Mouse (Mus musculus) hindbrain, embryonic 15.5 days (tissue): ENCODE measurements around the gene Rasa2. TPM values are rescaled to one million over a fixed set of nuclear protein-coding genes. Genes with fewer than 3 reads are reported as not detected.
A peak's percentile ranks its signal among the peaks of the same experiment; 100 is the strongest.
"Not testable (repeated sequence)": the region's sequence is repeated elsewhere in the genome, so short reads cannot be mapped to it uniquely, and the experiment has no call there.

Experiments
- ATAC-seq: fragments of 200-750 bp; cut with Nextera tagmentation; 2 replicates; pipeline ENCODE4 v1.8.0; 2017; ENCODE audit warnings: low read depth, moderate number of reproducible peaks, moderate TSS enrichment; ENCODE audit not compliant: low FRiP score
- H3K27ac ChIP-seq: fragments of 300-500 bp; sonication (generic); replicated peaks from 2 replicates; pipeline ENCODE4 v1.5.1; 2015; ENCODE audit warnings: mild to moderate bottlenecking, inconsistent platforms
- H3K27me3 ChIP-seq: fragments of 300-500 bp; sonication (generic); 2 replicates; pipeline ENCODE4 v1.6.1; 2015; ENCODE audit warnings: control low read depth, inconsistent platforms
- H3K36me3 ChIP-seq: fragments of 300-500 bp; sonication (generic); 2 replicates; pipeline ENCODE4 v1.6.1; 2015; ENCODE audit warnings: control low read depth, inconsistent platforms
- H3K4me1 ChIP-seq: fragments of 300-500 bp; sonication (generic); replicated peaks from 2 replicates; pipeline ENCODE4 v1.6.1; 2015; ENCODE audit warnings: control low read depth, inconsistent platforms
- H3K4me2 ChIP-seq: fragments of 300-500 bp; sonication (generic); 2 replicates; pipeline ENCODE4 v1.6.1; 2015; ENCODE audit warnings: moderate library complexity, mild to moderate bottlenecking, inconsistent platforms
- H3K4me3 ChIP-seq: fragments of 300-500 bp; sonication (generic); 2 replicates; pipeline ENCODE4 v1.5.1; 2015; ENCODE audit warnings: mild to moderate bottlenecking, inconsistent platforms
- H3K9ac ChIP-seq: fragments of 300-500 bp; sonication (generic); 2 replicates; pipeline ENCODE4 v1.6.1; 2015; ENCODE audit warnings: inconsistent platforms
- H3K9me3 ChIP-seq: fragments of 300-500 bp; sonication (generic); 2 replicates; pipeline ENCODE4 v1.6.1; 2016; ENCODE audit warnings: control low read depth, inconsistent platforms
- WGBS: fragments of 180-500 bp; shearing (Covaris S2); methylation state at CpG from one replicate; pipeline ENCODE4 v1.1.7; 2015; 5-methylcytosine and 5-hydroxymethylcytosine counted together
- polyA plus RNA-seq: library from polyadenylated mRNA; unstranded; fragments of >200 nt; fragmentation: Nextera tagmentation; extraction: Ambion mirVana; gene quantifications from 2 replicates; pipeline ENCODE4 v1.2.1, GENCODE M21; 2015

Gene Rasa2
- polyA plus RNA-seq, 1 experiment from 2014 or later = 16.5 TPM

DNA sequence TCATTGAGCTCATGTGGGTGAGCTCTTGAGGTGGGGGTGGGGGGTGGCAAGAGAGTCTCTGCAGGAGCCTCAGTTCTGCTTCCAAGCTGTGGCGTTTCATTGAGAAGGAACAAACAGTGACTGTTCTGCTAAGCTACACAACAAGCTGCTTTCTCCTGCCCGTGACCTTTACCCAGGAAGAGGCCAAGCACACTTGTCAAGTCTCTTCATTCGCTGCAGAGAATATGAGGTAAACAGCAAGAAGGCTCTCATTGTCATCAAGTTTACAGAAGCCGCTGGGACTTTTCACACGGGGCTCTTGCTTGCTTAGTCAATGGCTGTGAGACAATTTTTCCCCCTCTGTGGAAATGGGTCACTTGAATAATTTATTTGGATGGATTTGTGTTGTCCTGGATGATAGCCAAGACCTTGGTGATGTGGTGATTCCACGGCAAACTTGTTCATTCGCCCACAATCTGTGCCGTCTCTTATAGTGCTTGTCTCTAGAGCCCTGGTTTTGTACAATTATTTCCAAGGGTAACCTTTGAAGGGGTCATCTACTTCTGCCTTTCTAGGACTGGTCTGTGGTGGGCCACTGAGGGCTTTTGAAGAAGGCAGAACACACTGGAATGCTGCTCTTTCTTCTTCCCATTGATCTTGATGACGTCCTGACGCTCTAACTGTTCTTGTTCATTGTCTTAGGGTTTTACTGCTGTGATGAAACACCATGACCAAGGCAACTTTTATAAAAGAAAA lies 29.3 kb upstream of the Rasa2 start:
- 50% methylated on average over 10 of the region's 10 CpGs for WGBS
- Histone ChIP-seq H3K9me3 (no peaks in the 10 kb centered on the region), H3K36me3 (no peaks in the 10 kb centered on the region), H3K4me3 (no peak overlapping the region), H3K27ac (peak overlapping the region; percentile 43; the same call in 1 of the 2 replicates), H3K27me3 (no peaks in the 10 kb centered on the region), H3K9ac (no peak overlapping the region), H3K4me2 (no peak overlapping the region), H3K4me1 (no peaks in the 10 kb centered on the region)
- peak; percentile 80 for ATAC-seq

- Histone ChIP-seq H3K27ac (0 out of 2 replicates have a peak overlapping the region, but pooled peaks have one; percentile 17), H3K4me3 (no peak overlapping the region), H3K36me3 (no peaks in the 10 kb centered on the region), H3K27me3 (no peaks in the 10 kb centered on the region), H3K4me2 (no peak overlapping the region), H3K9ac (no peak overlapping the region), H3K4me1 (no peaks in the 10 kb centered on the region), H3K9me3 (no peaks in the 10 kb centered on the region)
- ATAC-seq = no peak
- 76% methylated on average over 2 of the region's 2 CpGs for WGBS
These were observed 28.4 kb upstream of the Rasa2 start for GRCm38 (mm10) chr9:96659801-96660200.

DNA sequence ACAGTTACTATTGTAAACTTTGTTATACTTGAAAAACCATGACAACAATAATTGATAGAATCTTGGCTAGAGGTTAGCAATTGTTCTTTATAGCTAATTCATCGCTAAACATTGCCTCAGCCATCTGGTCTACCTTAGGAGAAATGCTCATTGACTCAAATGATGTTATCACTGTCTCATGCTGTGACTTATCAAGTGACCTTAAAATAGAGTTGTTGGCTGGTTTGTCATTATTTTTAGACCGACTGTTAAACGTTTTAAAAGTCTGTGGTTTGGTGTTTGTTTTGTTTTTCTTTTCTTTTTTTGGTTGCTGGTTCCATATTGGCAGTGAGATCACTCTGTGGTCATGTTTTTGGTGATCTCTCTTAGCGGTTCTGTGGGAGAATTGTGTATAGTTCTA lies 22.1 kb upstream of the Rasa2 start:
- Histone ChIP-seq H3K9ac (no peak overlapping the region), H3K4me1 (no peaks in the 10 kb centered on the region), H3K27me3 (no peaks in the 10 kb centered on the region), H3K4me3 (no peak overlapping the region), H3K9me3 (no peaks in the 10 kb centered on the region), H3K27ac (no peak overlapping the region), H3K36me3 (no peaks in the 10 kb centered on the region), H3K4me2 (no peak overlapping the region)
- ATAC-seq = no peak
- 84% methylated on average over 4 of the region's 4 CpGs for WGBS

DNA sequence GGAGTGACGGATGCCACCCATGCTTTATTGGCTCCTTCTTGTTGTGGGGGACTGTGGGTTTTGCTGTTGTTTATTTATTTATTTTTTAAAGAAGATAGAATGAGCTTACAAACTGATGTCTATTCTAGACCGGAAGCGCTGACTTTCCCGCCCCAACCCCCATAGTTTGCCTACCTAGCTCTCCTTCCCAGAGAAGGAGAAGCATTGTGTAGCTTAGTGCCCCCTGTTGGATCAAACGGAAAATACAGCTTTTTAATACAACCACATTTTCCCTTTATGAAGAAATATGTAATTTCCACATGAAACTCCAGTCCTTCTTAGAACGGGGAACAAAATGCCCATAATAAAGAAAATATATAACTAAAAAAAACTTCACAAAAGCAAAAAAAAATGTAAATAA lies 21.3 kb upstream of the Rasa2 start:
- Histone ChIP-seq H3K4me2 (no peak overlapping the region), H3K27ac (no peak overlapping the region), H3K27me3 (no peaks in the 10 kb centered on the region), H3K36me3 (no peaks in the 10 kb centered on the region), H3K9ac (no peak overlapping the region), H3K9me3 (no peaks in the 10 kb centered on the region), H3K4me3 (no peak overlapping the region), H3K4me1 (no peaks in the 10 kb centered on the region)
- WGBS = 62% methylated on average over 6 of the region's 6 CpGs
- ATAC-seq = no peak

DNA sequence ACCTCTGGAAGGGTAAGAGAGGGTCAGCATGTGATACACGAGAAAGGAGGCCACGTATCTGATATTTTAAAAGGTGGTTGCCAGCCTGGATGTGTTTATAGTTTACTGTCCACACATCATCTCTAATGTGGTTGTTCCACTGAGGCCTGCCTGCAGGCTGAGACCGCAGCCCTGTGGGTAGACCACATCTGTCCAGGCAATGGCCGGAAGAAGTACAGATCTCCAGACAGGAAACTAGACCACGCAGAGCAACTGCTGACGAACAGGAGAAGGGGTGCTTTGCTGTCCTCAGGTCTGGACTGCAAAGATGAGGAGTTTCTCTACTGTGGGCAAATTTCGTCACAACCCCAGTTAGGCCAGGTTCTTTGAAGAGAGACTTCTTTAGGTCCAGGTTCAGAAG lies 19.4 kb upstream of the Rasa2 start:
- H3K4me1 ChIP-seq = no peaks in the 10 kb centered on the region
- H3K27me3 ChIP-seq = no peaks in the 10 kb centered on the region
- no peak for ATAC-seq
- H3K36me3 ChIP-seq = no peaks in the 10 kb centered on the region
- H3K27ac ChIP-seq = no peak overlapping the region
- no peak overlapping the region for H3K4me2 ChIP-seq
- no peaks in the 10 kb centered on the region for H3K9me3 ChIP-seq
- H3K9ac ChIP-seq = no peak overlapping the region
- 90% methylated on average over 7 of the region's 7 CpGs for WGBS
- no peak overlapping the region for H3K4me3 ChIP-seq

DNA sequence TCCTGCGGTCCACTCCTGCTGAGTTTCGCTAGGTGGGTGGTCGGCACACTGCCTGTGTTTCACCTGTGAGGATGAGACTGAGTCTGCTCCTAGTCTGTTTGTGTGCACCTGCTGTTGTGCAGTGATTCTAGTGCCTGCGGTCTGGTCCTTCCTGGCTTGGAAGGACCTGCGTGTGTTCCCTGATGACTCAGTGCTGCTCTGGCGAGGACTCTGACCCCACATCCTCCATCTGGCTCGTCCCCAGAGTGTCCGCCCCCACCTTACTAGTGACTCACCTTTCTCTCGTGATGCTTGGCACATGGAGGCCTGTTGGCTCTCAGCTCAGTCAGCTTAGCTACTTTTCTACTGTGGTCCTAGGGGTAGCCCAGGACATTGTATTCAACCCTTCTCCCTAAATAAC lies 18.5 kb upstream of the Rasa2 start:
- Histone ChIP-seq H3K4me3 (no peak overlapping the region), H3K4me1 (no peaks in the 10 kb centered on the region), H3K27me3 (no peaks in the 10 kb centered on the region), H3K9me3 (no peaks in the 10 kb centered on the region), H3K9ac (no peak overlapping the region), H3K27ac (no peak overlapping the region), H3K4me2 (no peak overlapping the region), H3K36me3 (no peaks in the 10 kb centered on the region)
- 76% methylated on average over 9 of the region's 9 CpGs for WGBS
- no peak for ATAC-seq

DNA sequence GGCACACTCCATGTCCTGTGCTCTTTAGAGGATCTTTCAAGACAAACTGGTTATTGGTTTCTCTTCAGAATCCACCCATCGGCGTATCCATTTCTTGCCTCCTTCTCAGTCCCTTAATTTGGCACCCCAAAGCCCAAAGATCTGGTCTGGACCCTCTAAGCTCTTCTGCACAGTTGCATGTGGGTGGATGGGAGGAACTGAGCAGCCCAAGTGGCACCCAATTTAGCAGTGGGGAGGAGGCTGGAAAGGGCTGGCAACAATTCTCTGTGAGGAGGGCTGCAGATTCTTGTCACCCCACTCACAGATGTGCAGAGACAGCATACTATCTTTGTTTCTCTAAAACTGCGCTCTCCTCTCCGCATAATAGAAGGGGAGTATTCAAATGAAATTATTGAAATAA lies 17.9 kb upstream of the Rasa2 start:
- Histone ChIP-seq H3K9me3 (no peaks in the 10 kb centered on the region), H3K4me3 (no peak overlapping the region), H3K9ac (no peak overlapping the region), H3K36me3 (no peaks in the 10 kb centered on the region), H3K27me3 (no peaks in the 10 kb centered on the region), H3K27ac (no peak overlapping the region), H3K4me2 (no peak overlapping the region), H3K4me1 (no peaks in the 10 kb centered on the region)
- ATAC-seq = no peak
- 96% methylated on average over 4 of the region's 4 CpGs for WGBS

GRCm38 (mm10) chr9:96646668-96647295 lies 15.4 kb upstream of the Rasa2 start:
- Histone ChIP-seq H3K4me2 (no peak overlapping the region), H3K27ac (no peak overlapping the region), H3K4me3 (no peak overlapping the region), H3K4me1 (no peaks in the 10 kb centered on the region), H3K9ac (no peak overlapping the region), H3K9me3 (no peaks in the 10 kb centered on the region), H3K27me3 (no peaks in the 10 kb centered on the region), H3K36me3 (no peaks in the 10 kb centered on the region)
- WGBS = 79% methylated on average over 2 of the region's 2 CpGs
- no peak for ATAC-seq

- H3K27me3 ChIP-seq = no peaks in the 10 kb centered on the region
- H3K4me3 ChIP-seq = no peak overlapping the region
- H3K4me1 ChIP-seq = no peaks in the 10 kb centered on the region
- no peak for ATAC-seq
- no peaks in the 10 kb centered on the region for H3K36me3 ChIP-seq
- no peak overlapping the region for H3K9ac ChIP-seq
- WGBS = 84% methylated on average over 2 of the region's 2 CpGs
- H3K4me2 ChIP-seq = no peak overlapping the region
- H3K27ac ChIP-seq = no peak overlapping the region
- H3K9me3 ChIP-seq = no peaks in the 10 kb centered on the region
These were observed 13.4 kb upstream of the Rasa2 start for GRCm38 (mm10) chr9:96644840-96645239.

DNA sequence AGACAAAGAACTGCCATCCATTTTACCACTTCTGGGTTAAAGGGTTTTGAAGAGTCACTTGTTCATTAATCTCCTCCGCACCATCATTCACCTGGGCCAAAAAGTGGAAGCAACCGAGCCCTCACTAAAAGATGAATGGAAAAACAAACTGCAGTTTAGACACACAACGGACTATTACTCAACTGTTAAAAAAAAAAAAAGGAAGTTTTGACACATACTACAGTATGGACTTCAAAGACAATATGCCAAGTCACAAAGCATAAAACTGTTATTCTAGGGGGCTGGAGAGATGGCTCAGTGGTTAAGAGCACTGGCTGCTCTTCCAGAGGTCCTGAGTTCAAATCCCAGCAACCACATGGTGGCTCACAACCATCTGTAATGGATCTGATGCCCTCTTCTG lies 12.6 kb upstream of the Rasa2 start:
- not testable (repeated sequence) for ATAC-seq, H3K4me1 ChIP-seq, H3K9ac ChIP-seq, H3K4me2 ChIP-seq, H3K9me3 ChIP-seq, H3K36me3 ChIP-seq, H3K27me3 ChIP-seq, H3K4me3 ChIP-seq, H3K27ac ChIP-seq
- WGBS = 95% methylated on average over 3 of the region's 3 CpGs

- H3K4me3 ChIP-seq = no peak overlapping the region
- no peaks in the 10 kb centered on the region for H3K36me3 ChIP-seq
- WGBS = 79% methylated on average over 7 of the region's 7 CpGs
- H3K4me1 ChIP-seq = no peaks in the 10 kb centered on the region
- H3K27me3 ChIP-seq = no peaks in the 10 kb centered on the region
- H3K9me3 ChIP-seq = no peaks in the 10 kb centered on the region
- H3K4me2 ChIP-seq = no peak overlapping the region
- no peak overlapping the region for H3K9ac ChIP-seq
- no peak overlapping the region for H3K27ac ChIP-seq
- ATAC-seq = no peak
These were observed 8.0 kb upstream of the Rasa2 start for GRCm38 (mm10) chr9:96639451-96639850.

- H3K36me3 ChIP-seq = no peaks in the 10 kb centered on the region
- no peak overlapping the region for H3K4me2 ChIP-seq
- no peaks in the 10 kb centered on the region for H3K9me3 ChIP-seq
- ATAC-seq = no peak
- H3K4me3 ChIP-seq = no peak overlapping the region
- H3K27me3 ChIP-seq = no peaks in the 10 kb centered on the region
- H3K4me1 ChIP-seq = no peaks in the 10 kb centered on the region
- no peak overlapping the region for H3K9ac ChIP-seq
- 88% methylated on average over 7 of the region's 7 CpGs for WGBS
- no peak overlapping the region for H3K27ac ChIP-seq
These were observed 7.1 kb upstream of the Rasa2 start for GRCm38 (mm10) chr9:96638508-96638907.

- WGBS = 68% methylated on average over 7 of the region's 7 CpGs
- no peak overlapping the region for H3K4me3 ChIP-seq
These were observed 5.7 kb upstream of the Rasa2 start for GRCm38 (mm10) chr9:96637157-96637548.

More at GRCm38 (mm10) chr9:96637157-96637548, 5.7 kb upstream of the Rasa2 start:
- Histone ChIP-seq H3K4me2 (no peak overlapping the region), H3K27ac (no peak overlapping the region), H3K36me3 (no peaks in the 10 kb centered on the region), H3K4me1 (no peaks in the 10 kb centered on the region), H3K9me3 (no peaks in the 10 kb centered on the region), H3K27me3 (peaks cover 2% of the 10 kb centered on the region; the same call in 1 of the 2 replicates), H3K9ac (no peak overlapping the region)
- ATAC-seq = no peak
